Mouse (Mus musculus): ENCODE results near the gene Runx2. TPM values are rescaled to one million over a fixed set of nuclear protein-coding genes. Genes with fewer than 3 reads are reported as not detected.
A peak's percentile ranks its signal among the peaks of the same experiment; 100 is the strongest.

Runx2 gene
- 14.0 TPM for polyA plus RNA-seq (2021)

GRCm38 (mm10) chr17:44814508-44815175 lies at the start of gene Runx2:
Runx2 (minus strand) TSS chr17:44814797.
- in situ Hi-C loops (cut with MboI; ENCODE audit: low pct_unique_long_range_greater_than_20kb): no loop called here
- no peaks in the 10 kb centered on the region for H3K27me3 ChIP-seq
- POLR2A ChIA-PET: interaction anchor here (0.6 to 1.3 kb wide), 4 partner anchors 10 to 364 kb away, joined by 3 to 10 read pairs (median 4); no protein-coding TSS in a partner anchor
- TF ChIP-seq CTCF (IDR thresholded peaks at IDR 0.05): no peak
- peak; percentile 10 for DNase-seq (ENCODE audit: low read depth, low spot score)
- CTCF ChIA-PET: interaction anchor here (1.5 kb wide), 1 partner anchor 19 kb away, joined by 3 read pairs; no protein-coding TSS in a partner anchor
- no peak for ATAC-seq

- in situ Hi-C loops (cut with MboI; ENCODE audit: low pct_unique_long_range_greater_than_20kb): no loop called here
- DNase-seq (ENCODE audit: low read depth, low spot score) (no peak), ATAC-seq (no peak)
- CTCF ChIA-PET: interaction anchor here (1.0 kb wide), 1 partner anchor 17 kb away, joined by 3 read pairs; no protein-coding TSS in a partner anchor
- POLR2A ChIA-PET: no interaction called here
- TF ChIP-seq CTCF (IDR thresholded peaks at IDR 0.05): no peak
- no peaks in the 10 kb centered on the region for H3K27me3 ChIP-seq
Observed at GRCm38 (mm10) chr17:44863165-44863564, 48.6 kb upstream of the Runx2 start.

GRCm38 (mm10) chr17:44842184-44842583 lies 27.6 kb upstream of the Runx2 start:
- DNase-seq (ENCODE audit: low read depth, low spot score) (no peak), ATAC-seq (no peak)
- in situ Hi-C loops (cut with MboI; ENCODE audit: low pct_unique_long_range_greater_than_20kb): no loop called here
- ChIA-PET CTCF (no interaction called here), POLR2A (no interaction called here)
- no peak for TF ChIP-seq CTCF (IDR thresholded peaks at IDR 0.05)
- H3K27me3 ChIP-seq: no peaks in the 10 kb centered on the region

- no peak for DNase-seq (ENCODE audit: low read depth, low spot score)
- in situ Hi-C loops (cut with MboI; ENCODE audit: low pct_unique_long_range_greater_than_20kb): no loop called here
- POLR2A ChIA-PET: no interaction called here
- no peak for ATAC-seq
- no peak for TF ChIP-seq CTCF (IDR thresholded peaks at IDR 0.05)
- CTCF ChIA-PET: no interaction called here
- no peaks in the 10 kb centered on the region for H3K27me3 ChIP-seq
Observed at GRCm38 (mm10) chr17:44831201-44831600, 16.6 kb upstream of the Runx2 start.

- TF ChIP-seq CTCF (IDR thresholded peaks at IDR 0.05): no peak
- ATAC-seq (no peak), DNase-seq (ENCODE audit: low read depth, low spot score) (no peak)
- no peaks in the 10 kb centered on the region for H3K27me3 ChIP-seq
- in situ Hi-C loops (cut with MboI; ENCODE audit: low pct_unique_long_range_greater_than_20kb): no loop called here
- POLR2A ChIA-PET: no interaction called here
- CTCF ChIA-PET: no interaction called here
Observed at GRCm38 (mm10) chr17:44829587-44829986, 15.0 kb upstream of the Runx2 start.

GRCm38 (mm10) chr17:44827964-44828363 lies 13.4 kb upstream of the Runx2 start:
- ChIA-PET POLR2A (interaction anchor here (0.6 kb wide), 1 partner anchor 13 kb away, joined by 3 read pairs; the partner anchor contains the start of gene Runx2), CTCF (no interaction called here)
- TF ChIP-seq CTCF (IDR thresholded peaks at IDR 0.05): no peak
- no peaks in the 10 kb centered on the region for H3K27me3 ChIP-seq
- in situ Hi-C loops (cut with MboI; ENCODE audit: low pct_unique_long_range_greater_than_20kb): no loop called here
- no peak for DNase-seq (ENCODE audit: low read depth, low spot score)
- no peak for ATAC-seq

- no peaks in the 10 kb centered on the region for H3K27me3 ChIP-seq
- ATAC-seq: no peak
- CTCF ChIA-PET: no interaction called here
- in situ Hi-C loops (cut with MboI; ENCODE audit: low pct_unique_long_range_greater_than_20kb): no loop called here
- POLR2A ChIA-PET: no interaction called here
- no peak for TF ChIP-seq CTCF (IDR thresholded peaks at IDR 0.05)
- DNase-seq (ENCODE audit: low read depth, low spot score): no peak
Observed at GRCm38 (mm10) chr17:44827124-44827523, 12.5 kb upstream of the Runx2 start.

- no peak for DNase-seq (ENCODE audit: low read depth, low spot score)
- no peak for TF ChIP-seq CTCF (IDR thresholded peaks at IDR 0.05)
- POLR2A ChIA-PET: no interaction called here
- in situ Hi-C loops (cut with MboI; ENCODE audit: low pct_unique_long_range_greater_than_20kb): no loop called here
- ATAC-seq: no peak
- no peaks in the 10 kb centered on the region for H3K27me3 ChIP-seq
- CTCF ChIA-PET: interaction anchor here (0.8 kb wide), 1 partner anchor 9 kb away, joined by 3 read pairs; no protein-coding TSS in a partner anchor
Observed at GRCm38 (mm10) chr17:44821940-44822339, 7.3 kb upstream of the Runx2 start.

GRCm38 (mm10) chr17:44819816-44820215 lies 5.2 kb upstream of the Runx2 start:
- no peak for DNase-seq (ENCODE audit: low read depth, low spot score)
- ChIA-PET POLR2A (no interaction called here), CTCF (no interaction called here)
- TF ChIP-seq CTCF (IDR thresholded peaks at IDR 0.05): no peak
- in situ Hi-C loops (cut with MboI; ENCODE audit: low pct_unique_long_range_greater_than_20kb): no loop called here
- ATAC-seq: no peak
- H3K27me3 ChIP-seq: no peaks in the 10 kb centered on the region

- ATAC-seq: no peak
- H3K27me3 ChIP-seq: no peaks in the 10 kb centered on the region
- ChIA-PET CTCF (no interaction called here), POLR2A (no interaction called here)
- no peak for DNase-seq (ENCODE audit: low read depth, low spot score)
- in situ Hi-C loops (cut with MboI; ENCODE audit: low pct_unique_long_range_greater_than_20kb): no loop called here
- TF ChIP-seq CTCF (IDR thresholded peaks at IDR 0.05): no peak
Observed at GRCm38 (mm10) chr17:44818825-44819224, 4.2 kb upstream of the Runx2 start.

- ATAC-seq: no peak
Observed at GRCm38 (mm10) chr17:44807031-44807430, 7.6 kb downstream of the Runx2 start.

More at GRCm38 (mm10) chr17:44807031-44807430, 7.6 kb downstream of the Runx2 start:
- in situ Hi-C loops (cut with MboI; ENCODE audit: low pct_unique_long_range_greater_than_20kb): no loop called here
- no peak for TF ChIP-seq CTCF (IDR thresholded peaks at IDR 0.05)
- POLR2A ChIA-PET: no interaction called here
- H3K27me3 ChIP-seq: no peaks in the 10 kb centered on the region
- CTCF ChIA-PET: no interaction called here
- DNase-seq (ENCODE audit: low read depth, low spot score): no peak

Measured in Patski (cell line).